Mouse (Mus musculus) midbrain, embryonic 16.5 days (tissue): ENCODE data around the gene Dmrt1. TPM values are rescaled to one million over a fixed set of nuclear protein-coding genes. Genes with fewer than 3 reads are reported as not detected.

Source experiments
- ATAC-seq: fragments of 200-750 bp; cut with Nextera tagmentation; 2 replicates; pipeline ENCODE4 v1.8.0; 2017; ENCODE audit warnings: moderate TSS enrichment
- H3K27ac ChIP-seq: fragments of 300-500 bp; sonication (generic); 2 replicates; pipeline ENCODE4 v1.5.1; 2014; ENCODE audit warnings: mild to moderate bottlenecking, low read length, mixed read lengths
- H3K27me3 ChIP-seq: fragments of 300-500 bp; sonication (generic); 2 replicates; pipeline ENCODE4 v1.6.1; 2014; ENCODE audit warnings: low read depth, low read length, mixed read lengths; ENCODE audit not compliant: control insufficient read depth, insufficient read depth
- H3K36me3 ChIP-seq: fragments of 300-500 bp; sonication (generic); 2 replicates; pipeline ENCODE4 v1.6.1; 2014; ENCODE audit warnings: mild to moderate bottlenecking, low read length, moderate library complexity, mixed read lengths; ENCODE audit not compliant: control insufficient read depth, insufficient read depth
- H3K4me1 ChIP-seq: fragments of 300-500 bp; sonication (generic); 2 replicates; pipeline ENCODE4 v1.6.1; 2014; ENCODE audit warnings: mild to moderate bottlenecking, low read length, mixed read lengths; ENCODE audit not compliant: control insufficient read depth, insufficient read depth
- H3K4me2 ChIP-seq: fragments of 300-500 bp; sonication (generic); 2 replicates; pipeline ENCODE4 v1.6.1; 2014; ENCODE audit warnings: mild to moderate bottlenecking, low read length, mixed read lengths
- H3K4me3 ChIP-seq: fragments of 300-500 bp; sonication (generic); 2 replicates; pipeline ENCODE4 v1.5.1; 2014; ENCODE audit warnings: low read depth, mild to moderate bottlenecking, low read length, moderate library complexity, mixed read lengths
- H3K9ac ChIP-seq: fragments of 300-500 bp; sonication (generic); 2 replicates; pipeline ENCODE4 v1.6.1; 2014; ENCODE audit warnings: low read depth, low read length, mixed read lengths
- H3K9me3 ChIP-seq: fragments of 300-500 bp; sonication (generic); replicated peaks from 2 replicates; pipeline ENCODE4 v1.6.1; 2014; ENCODE audit warnings: mild to moderate bottlenecking, low read length, mixed read lengths; ENCODE audit not compliant: control insufficient read depth, poor library complexity, severe bottlenecking
- WGBS: fragments of 180-500 bp; shearing (Covaris S2); extraction: QIAGEN DNeasy Blood & Tissue Kit; methylation state at CpG from one replicate; pipeline ENCODE4 v1.1.7; 2014; 5-methylcytosine and 5-hydroxymethylcytosine counted together
- polyA plus RNA-seq: library from polyadenylated mRNA; unstranded; fragments of >200 nt; fragmentation: Nextera tagmentation; extraction: Ambion mirVana; gene quantifications from 2 replicates; pipeline ENCODE4 v1.2.1, GENCODE M21; 2015

Dmrt1 gene
- polyA plus RNA-seq, 1 experiment from 2014 or later, result not detected

GRCm38 (mm10) chr19:25488546-25488945 is 16.9 kb upstream of the Dmrt1 start:
- no peak overlapping the region for H3K9ac ChIP-seq

GRCm38 (mm10) chr19:25489546-25489945 is 15.9 kb upstream of the Dmrt1 start:
- no peak for ATAC-seq
- no peaks in the 10 kb centered on the region for H3K4me1 ChIP-seq
- peaks cover 7% of the 10 kb centered on the region; the same call in 1 of the 2 replicates for H3K27me3 ChIP-seq
- H3K9me3 ChIP-seq, result no peaks in the 10 kb centered on the region
- no peak overlapping the region for H3K9ac ChIP-seq
- no peak overlapping the region for H3K4me3 ChIP-seq
- no peak overlapping the region for H3K27ac ChIP-seq
- 51% methylated on average over 2 of the region's 2 CpGs for whole genome bisulfite sequencing
- no peak overlapping the region for H3K4me2 ChIP-seq
- H3K36me3 ChIP-seq, result no peaks in the 10 kb centered on the region

More at GRCm38 (mm10) chr19:25488546-25488945, 16.9 kb upstream of the Dmrt1 start:
- H3K4me1 ChIP-seq, result no peaks in the 10 kb centered on the region
- H3K27me3 ChIP-seq, result peaks cover 7% of the 10 kb centered on the region; the same call in 1 of the 2 replicates
- no peak for ATAC-seq
- H3K9me3 ChIP-seq, result no peaks in the 10 kb centered on the region
- H3K27ac ChIP-seq, result no peak overlapping the region
- H3K36me3 ChIP-seq, result no peaks in the 10 kb centered on the region
- H3K4me3 ChIP-seq, result no peak overlapping the region
- 16% methylated on average over 2 of the region's 2 CpGs for WGBS
- no peak overlapping the region for H3K4me2 ChIP-seq

GRCm38 (mm10) chr19:25497434-25497833 is 8.0 kb upstream of the Dmrt1 start:
- no peak overlapping the region for H3K9ac ChIP-seq
- H3K36me3 ChIP-seq, result no peaks in the 10 kb centered on the region
- H3K27ac ChIP-seq, result no peak overlapping the region
- H3K4me2 ChIP-seq, result no peak overlapping the region
- no peak for ATAC-seq
- H3K27me3 ChIP-seq, result no peaks in the 10 kb centered on the region; the same call in 1 of the 2 replicates
- WGBS, result 71% methylated on average over 6 of the region's 6 CpGs
- H3K9me3 ChIP-seq, result no peaks in the 10 kb centered on the region
- no peak overlapping the region for H3K4me3 ChIP-seq
- H3K4me1 ChIP-seq, result no peaks in the 10 kb centered on the region

GRCm38 (mm10) chr19:25504878-25505277 is 540 bp upstream of the Dmrt1 start:
- H3K4me2 ChIP-seq, result no peak overlapping the region
- peaks cover 43% of the 10 kb centered on the region for H3K27me3 ChIP-seq
- H3K36me3 ChIP-seq, result no peaks in the 10 kb centered on the region
- no peaks in the 10 kb centered on the region for H3K9me3 ChIP-seq
- H3K4me1 ChIP-seq, result peaks cover 13% of the 10 kb centered on the region
- WGBS, result 36% methylated on average over 10 of the region's 10 CpGs
- no peak for ATAC-seq
- no peak overlapping the region for H3K27ac ChIP-seq
- H3K9ac ChIP-seq, result no peak overlapping the region
- H3K4me3 ChIP-seq, result no peak overlapping the region

GRCm38 (mm10) chr19:25506616-25507015 is 1.2 kb downstream of the Dmrt1 start:
- no peaks in the 10 kb centered on the region for H3K36me3 ChIP-seq
- H3K27me3 ChIP-seq, result peaks cover 45% of the 10 kb centered on the region
- H3K4me3 ChIP-seq, result peak overlapping the region; percentile 3; the same call in 1 of the 2 replicates
- no peaks in the 10 kb centered on the region for H3K9me3 ChIP-seq
- ATAC-seq, result no peak
- 3% methylated on average over 23 of the region's 23 CpGs for WGBS
- no peak overlapping the region for H3K9ac ChIP-seq
- peaks cover 13% of the 10 kb centered on the region for H3K4me1 ChIP-seq
- H3K27ac ChIP-seq, result no peak overlapping the region
- H3K4me2 ChIP-seq, result peak overlapping the region; percentile 53

GRCm38 (mm10) chr19:25514986-25515530 is 9.6 kb downstream of the Dmrt1 start:
- Histone ChIP-seq H3K9ac (no peak overlapping the region), H3K36me3 (no peaks in the 10 kb centered on the region), H3K27ac (no peak overlapping the region), H3K4me2 (no peak overlapping the region), H3K4me1 (no peaks in the 10 kb centered on the region), H3K27me3 (0 out of 2 replicates have a peak, but pooled peaks cover 3% of the 10 kb centered on the region), H3K4me3 (no peak overlapping the region), H3K9me3 (no peaks in the 10 kb centered on the region)
- WGBS, result 29% methylated on average over 10 of the region's 12 CpGs
- no peak for ATAC-seq

- Histone ChIP-seq H3K27ac (no peak overlapping the region), H3K36me3 (no peaks in the 10 kb centered on the region), H3K9me3 (no peaks in the 10 kb centered on the region), H3K4me2 (no peak overlapping the region), H3K4me1 (0 out of 2 replicates have a peak, but pooled peaks cover 3% of the 10 kb centered on the region), H3K27me3 (no peaks in the 10 kb centered on the region), H3K4me3 (no peak overlapping the region), H3K9ac (no peak overlapping the region)
- 68% methylated on average over 6 of the region's 6 CpGs for WGBS
- ATAC-seq, result no peak
These were observed 18.7 kb downstream of the Dmrt1 start for GRCm38 (mm10) chr19:25524156-25524555.

- Histone ChIP-seq H3K4me2 (no peak overlapping the region), H3K9ac (no peak overlapping the region), H3K27ac (no peak overlapping the region), H3K4me3 (no peak overlapping the region), H3K4me1 (0 out of 2 replicates have a peak, but pooled peaks cover 6% of the 10 kb centered on the region), H3K27me3 (no peaks in the 10 kb centered on the region), H3K9me3 (no peaks in the 10 kb centered on the region), H3K36me3 (no peaks in the 10 kb centered on the region)
- no peak for ATAC-seq
- 97% methylated on average over 20 of the region's 20 CpGs for WGBS
These were observed 20.3 kb downstream of the Dmrt1 start for GRCm38 (mm10) chr19:25525726-25526125.

- WGBS, result 56% methylated on average over 12 of the region's 12 CpGs
These were observed 24.3 kb downstream of the Dmrt1 start for GRCm38 (mm10) chr19:25529673-25530072.

More at GRCm38 (mm10) chr19:25529673-25530072, 24.3 kb downstream of the Dmrt1 start:
- no peak overlapping the region for H3K9ac ChIP-seq
- no peaks in the 10 kb centered on the region for H3K36me3 ChIP-seq
- H3K27me3 ChIP-seq, result no peaks in the 10 kb centered on the region
- no peak overlapping the region for H3K4me3 ChIP-seq
- peaks cover 5% of the 10 kb centered on the region; the same call in 1 of the 2 replicates for H3K9me3 ChIP-seq
- 0 out of 2 replicates have a peak, but pooled peaks cover 6% of the 10 kb centered on the region for H3K4me1 ChIP-seq
- H3K27ac ChIP-seq, result no peak overlapping the region
- no peak for ATAC-seq
- H3K4me2 ChIP-seq, result no peak overlapping the region
